Mouse (Mus musculus): ENCODE measurements around the gene Cpt1c. TPM values are rescaled to one million over a fixed set of nuclear protein-coding genes. Genes with fewer than 3 reads are reported as not detected.
A peak's percentile ranks its signal among the peaks of the same experiment; 100 is the strongest.

Gene Cpt1c
- polyA plus RNA-seq, 2 experiments = 0.80 to 2.5 TPM

GRCm38 (mm10) chr7:44951960-44952359, 22.7 kb downstream of the Cpt1c start:
- peak overlapping the region; percentile 91 for H3K4me2 ChIP-seq (ENCODE audit: low read depth)
- ATAC-seq (ENCODE audit: insufficient read depth) (peak; percentile 78), DNase-seq (ENCODE audit: low read depth in 3 of 3, low spot score in 3 of 3) (peak; percentile 59 to 72 (median 64))
- H3K4me3 ChIP-seq (ENCODE audit: insufficient read depth in 1 of 2, low read depth in 2 of 2, low read length in 2 of 2) = peak overlapping the region; percentile 49 to 59
- peaks cover 12 to 14% of the 10 kb centered on the region in 2 experiments for H3K4me1 ChIP-seq (replicated peaks; ENCODE audit: control insufficient read depth in 2 of 2, insufficient read depth in 2 of 2, low read length in 1 of 2)
- TF ChIP-seq EP300 (IDR thresholded peaks at IDR 0.05; ENCODE audit: low read depth) (no peak), CTCF (IDR thresholded peaks at IDR 0.05; ENCODE audit: low read depth) (no peak)
- H3K27ac ChIP-seq = peak overlapping the region; percentile 49
- H3K27me3 ChIP-seq (ENCODE audit: control insufficient read depth, insufficient read depth, low read length) = peaks cover 22% of the 10 kb centered on the region
- peak overlapping the region; percentile 57 for H3K9ac ChIP-seq (replicated peaks)
- H3K9me3 ChIP-seq (ENCODE audit: control insufficient read depth, low read length) = no peaks in the 10 kb centered on the region
- no peaks in the 10 kb centered on the region for H3K36me3 ChIP-seq (replicated peaks; ENCODE audit: control insufficient read depth, insufficient read depth, low read depth)
- 0% methylated on average over 10 of the region's 10 CpGs for WGBS (ENCODE audit: insufficient replicate concordance)

GRCm38 (mm10) chr7:44949922-44950321, 24.7 kb downstream of the Cpt1c start:
- TF ChIP-seq CTCF (IDR thresholded peaks at IDR 0.05; ENCODE audit: low read depth) = no peak
- TF ChIP-seq EP300 (IDR thresholded peaks at IDR 0.05; ENCODE audit: low read depth) = no peak
- Histone ChIP-seq H3K27me3 (ENCODE audit: control insufficient read depth, insufficient read depth, low read length) (peaks cover 22% of the 10 kb centered on the region), H3K4me1 (replicated peaks; ENCODE audit: control insufficient read depth in 2 of 2, insufficient read depth in 2 of 2, low read length in 1 of 2) (peaks cover 12 to 14% of the 10 kb centered on the region in 2 experiments), H3K4me3 (ENCODE audit: insufficient read depth in 1 of 2, low read depth in 2 of 2, low read length in 2 of 2) (no peak overlapping the region), H3K36me3 (replicated peaks; ENCODE audit: control insufficient read depth, insufficient read depth, low read depth) (no peaks in the 10 kb centered on the region), H3K27ac (no peak overlapping the region), H3K9ac (replicated peaks) (no peak overlapping the region), H3K9me3 (ENCODE audit: control insufficient read depth, low read length) (no peaks in the 10 kb centered on the region), H3K4me2 (ENCODE audit: low read depth) (no peak overlapping the region)
- 43% methylated on average over 6 of the region's 6 CpGs for WGBS (ENCODE audit: insufficient replicate concordance)
- DNase-seq (ENCODE audit: low read depth in 3 of 3, low spot score in 3 of 3) = no peak
- ATAC-seq (ENCODE audit: insufficient read depth) = no peak

DNA sequence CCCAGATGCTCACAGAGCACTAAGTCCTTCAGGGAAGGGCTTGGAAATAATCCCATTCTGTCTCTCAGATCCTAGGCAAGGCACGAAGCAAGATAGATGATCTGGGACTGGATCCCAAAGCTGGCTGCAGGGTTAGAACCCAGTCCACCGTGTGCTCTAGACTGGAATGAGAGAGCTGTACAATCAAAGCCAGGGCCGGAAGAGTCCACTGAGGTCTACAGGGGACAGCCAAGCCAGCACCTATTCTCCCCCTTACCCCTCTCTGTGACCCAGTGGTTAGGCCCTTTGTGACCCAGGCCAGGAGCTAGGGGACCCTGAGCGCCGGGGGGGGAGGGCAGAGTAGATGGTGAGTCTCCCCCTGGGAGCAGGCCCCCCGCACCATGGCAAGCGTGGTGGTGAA, 31.7 kb downstream of the Cpt1c start, which contains the start of gene Tsks:
TSS of gene Tsks (plus strand) at position 301 of the 400 bp plus-strand sequence.
- Histone ChIP-seq H3K4me1 (replicated peaks; ENCODE audit: control insufficient read depth in 2 of 2, insufficient read depth in 2 of 2, low read length in 1 of 2) (no peaks in the 10 kb centered on the region), H3K4me2 (ENCODE audit: low read depth) (no peak within 1 kb of the TSS), H3K9me3 (ENCODE audit: control insufficient read depth, low read length) (no peaks in the 10 kb centered on the region), H3K9ac (replicated peaks) (no peak within 1 kb of the TSS), H3K27me3 (ENCODE audit: control insufficient read depth, insufficient read depth, low read length) (no peaks in the 10 kb centered on the region), H3K36me3 (replicated peaks; ENCODE audit: control insufficient read depth, insufficient read depth, low read depth) (no peaks in the 10 kb centered on the region), H3K4me3 (ENCODE audit: insufficient read depth in 1 of 2, low read depth in 2 of 2, low read length in 2 of 2) (no peak within 1 kb of the TSS), H3K27ac (no peak within 1 kb of the TSS)
- DNase-seq (ENCODE audit: low read depth in 3 of 3, low spot score in 3 of 3) (no peak), ATAC-seq (ENCODE audit: insufficient read depth) (no peak)
- 76% methylated on average over 7 of the region's 7 CpGs for WGBS (ENCODE audit: insufficient replicate concordance)
- TF ChIP-seq EP300 (IDR thresholded peaks at IDR 0.05; ENCODE audit: low read depth) (no peak), CTCF (IDR thresholded peaks at IDR 0.05; ENCODE audit: low read depth) (no peak)

- Histone ChIP-seq H3K9ac (replicated peaks) (no peak overlapping the region), H3K4me2 (ENCODE audit: low read depth) (no peak overlapping the region), H3K4me3 (ENCODE audit: insufficient read depth in 1 of 2, low read depth in 2 of 2, low read length in 2 of 2) (no peak overlapping the region), H3K4me1 (replicated peaks; ENCODE audit: control insufficient read depth in 2 of 2, insufficient read depth in 2 of 2, low read length in 1 of 2) (no peaks in the 10 kb centered on the region), H3K27ac (no peak overlapping the region), H3K36me3 (replicated peaks; ENCODE audit: control insufficient read depth, insufficient read depth, low read depth) (no peaks in the 10 kb centered on the region), H3K9me3 (ENCODE audit: control insufficient read depth, low read length) (no peaks in the 10 kb centered on the region), H3K27me3 (ENCODE audit: control insufficient read depth, insufficient read depth, low read length) (no peaks in the 10 kb centered on the region)
- TF ChIP-seq EP300 (IDR thresholded peaks at IDR 0.05; ENCODE audit: low read depth) (no peak), CTCF (IDR thresholded peaks at IDR 0.05; ENCODE audit: low read depth) (no peak)
- 73% methylated on average over 4 of the region's 4 CpGs for WGBS (ENCODE audit: insufficient replicate concordance)
- DNase-seq (ENCODE audit: low read depth in 3 of 3, low spot score in 3 of 3) (no peak), ATAC-seq (ENCODE audit: insufficient read depth) (no peak)
Measured at GRCm38 (mm10) chr7:44938680-44939079, 36.0 kb downstream of the Cpt1c start.

DNA sequence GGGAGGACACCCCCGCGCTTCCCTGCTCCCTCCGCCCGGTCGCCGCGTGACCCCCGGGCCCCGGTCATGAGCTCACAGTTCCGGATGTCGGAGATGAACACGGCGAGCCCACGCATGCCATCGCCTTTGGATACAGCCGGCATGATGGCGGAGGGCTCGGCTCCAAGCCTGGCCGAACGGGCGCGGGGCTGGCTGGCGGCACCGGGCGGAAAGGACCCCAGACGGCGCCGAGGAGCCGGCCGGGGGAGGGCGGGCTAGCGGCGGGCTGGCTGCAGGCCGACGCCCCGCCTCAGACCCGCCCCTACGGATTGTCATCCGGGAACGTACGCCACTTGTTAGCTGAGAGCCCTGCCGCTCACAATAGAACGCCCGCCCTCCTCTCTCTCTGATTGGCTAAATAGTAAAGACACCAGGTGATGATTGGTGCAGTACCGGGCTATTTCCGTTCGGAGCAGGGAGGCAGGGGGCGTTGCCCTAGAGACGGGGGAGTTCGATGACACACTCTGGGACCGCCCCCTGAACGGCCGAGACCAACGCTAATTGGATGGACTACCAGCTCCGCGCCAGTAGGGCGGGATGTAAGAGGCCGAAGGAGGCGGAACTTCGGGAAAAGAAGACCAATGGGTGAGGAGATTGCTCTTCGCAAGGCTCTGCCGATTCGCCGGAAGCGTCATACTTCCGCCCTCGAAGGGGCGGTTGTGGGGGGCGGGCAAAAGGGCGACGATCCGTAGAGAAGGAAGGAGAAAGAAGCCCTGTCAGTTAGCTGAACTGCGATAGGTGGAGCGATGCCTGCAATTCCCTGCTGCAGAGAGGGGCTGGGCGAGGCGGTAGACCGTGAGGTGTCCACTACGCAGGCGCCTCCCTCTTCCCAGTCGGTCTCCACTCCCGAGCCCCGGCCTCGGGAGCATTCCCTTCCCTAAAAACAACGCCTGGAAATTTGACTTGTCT, 45.2 kb downstream of the Cpt1c start, which contains the start of gene Ap2a1:
TSS of gene Ap2a1 (minus strand) at position 293 of the 948 bp plus-strand sequence.
- Histone ChIP-seq H3K4me2 (ENCODE audit: low read depth) (peak within 1 kb of the TSS; percentile 93), H3K9ac (replicated peaks) (peak within 1 kb of the TSS; percentile 81), H3K9me3 (ENCODE audit: control insufficient read depth, low read length) (no peaks in the 10 kb centered on the region), H3K4me3 (ENCODE audit: insufficient read depth in 1 of 2, low read depth in 2 of 2, low read length in 2 of 2) (peak within 1 kb of the TSS; percentile 74 to 84), H3K27me3 (ENCODE audit: control insufficient read depth, insufficient read depth, low read length) (no peaks in the 10 kb centered on the region), H3K36me3 (replicated peaks; ENCODE audit: control insufficient read depth, insufficient read depth, low read depth) (peaks cover 11% of the 10 kb centered on the region), H3K27ac (peak within 1 kb of the TSS; percentile 85), H3K4me1 (replicated peaks; ENCODE audit: control insufficient read depth in 2 of 2, insufficient read depth in 2 of 2, low read length in 1 of 2) (peaks cover 28 to 32% of the 10 kb centered on the region in 2 experiments)
- under 1% methylated on average over 84 of the region's 84 CpGs for WGBS (ENCODE audit: insufficient replicate concordance)
- peak; percentile 62; the same call in 1 of the 2 replicates for TF ChIP-seq EP300 (IDR thresholded peaks at IDR 0.05; ENCODE audit: low read depth)
- no peak for TF ChIP-seq CTCF (IDR thresholded peaks at IDR 0.05; ENCODE audit: low read depth)
- DNase-seq (ENCODE audit: low read depth in 3 of 3, low spot score in 3 of 3) = peak; percentile 100
- peak; percentile 94 for ATAC-seq (ENCODE audit: insufficient read depth)

All from liver, embryonic 14.5 days (tissue).